Mouse (Mus musculus) neural tube, embryonic 11.5 days (tissue): ENCODE results near the gene Smc5. TPM values are rescaled to one million over a fixed set of nuclear protein-coding genes. Genes with fewer than 3 reads are reported as not detected.

Source experiments
- ATAC-seq: fragments of 200-750 bp; cut with Nextera tagmentation; 2 replicates; pipeline ENCODE4 v1.8.0; 2017; ENCODE audit warnings: moderate number of reproducible peaks, mild to moderate bottlenecking, moderate TSS enrichment, moderate library complexity; ENCODE audit not compliant: insufficient read depth, low FRiP score, low TSS enrichment
- DNase-seq: peaks from one replicate; pipeline ENCODE4 v3.0.0-alpha.2; 2015; ENCODE audit warnings: low spot score
- H3K27ac ChIP-seq: fragments of 300-500 bp; sonication (generic); 2 replicates; pipeline ENCODE4 v1.5.1; 2014; ENCODE audit warnings: low read depth, mild to moderate bottlenecking, low read length
- H3K27me3 ChIP-seq: fragments of 300-500 bp; sonication (generic); 2 replicates; pipeline ENCODE4 v1.6.1; 2014; ENCODE audit warnings: mild to moderate bottlenecking, low read length, mixed read lengths; ENCODE audit not compliant: control insufficient read depth, insufficient read depth
- H3K36me3 ChIP-seq: fragments of 300-500 bp; sonication (generic); 2 replicates; pipeline ENCODE4 v1.6.1; 2014; ENCODE audit warnings: mild to moderate bottlenecking, low read length, moderate library complexity, mixed read lengths; ENCODE audit not compliant: control insufficient read depth, insufficient read depth
- H3K4me1 ChIP-seq: fragments of 300-500 bp; sonication (generic); 2 replicates; pipeline ENCODE4 v1.6.1; 2014; ENCODE audit warnings: low read length, mixed read lengths; ENCODE audit not compliant: control insufficient read depth, insufficient read depth
- H3K4me2 ChIP-seq: fragments of 300-500 bp; sonication (generic); 2 replicates; pipeline ENCODE4 v1.6.1; 2014; ENCODE audit warnings: low read depth, mild to moderate bottlenecking, moderate library complexity
- H3K4me3 ChIP-seq: fragments of 300-500 bp; sonication (generic); 2 replicates; pipeline ENCODE4 v1.5.1; 2014; ENCODE audit warnings: low read depth, low read length
- H3K9ac ChIP-seq: fragments of 300-500 bp; sonication (generic); 2 replicates; pipeline ENCODE4 v1.6.1; 2014; ENCODE audit warnings: mild to moderate bottlenecking, low read length
- H3K9me3 ChIP-seq: fragments of 300-500 bp; sonication (generic); 2 replicates; pipeline ENCODE4 v1.6.1; 2016; ENCODE audit warnings: low read length; ENCODE audit not compliant: control insufficient read depth
- WGBS: fragments of 180-500 bp; shearing (Covaris S2); extraction: QIAGEN DNeasy Blood & Tissue Kit; methylation state at CpG from one replicate; pipeline ENCODE4 v1.1.7; 2014; 5-methylcytosine and 5-hydroxymethylcytosine counted together
- polyA plus RNA-seq: library from polyadenylated mRNA; unstranded; fragments of >200 nt; fragmentation: Nextera tagmentation; extraction: Ambion mirVana; gene quantifications from 2 replicates; pipeline ENCODE4 v1.2.1, GENCODE M21; 2014

The Smc5 gene
- polyA plus RNA-seq, 1 experiment from 2014 or later: 47.8 TPM

GRCm38 (mm10) chr19:23178533-23178932 is 95.2 kb downstream of the Smc5 start:
- DNase-seq: no peak
- Histone ChIP-seq H3K4me2 (no peak overlapping the region), H3K9me3 (no peaks in the 10 kb centered on the region), H3K9ac (no peak overlapping the region), H3K27ac (no peak overlapping the region), H3K4me3 (no peak overlapping the region), H3K4me1 (no peaks in the 10 kb centered on the region), H3K36me3 (no peaks in the 10 kb centered on the region), H3K27me3 (no peaks in the 10 kb centered on the region)
- no peak for ATAC-seq
- 91% methylated on average over 3 of the region's 3 CpGs for WGBS

- ATAC-seq: no peak
These were observed 98.2 kb downstream of the Smc5 start for GRCm38 (mm10) chr19:23175511-23175910.

GRCm38 (mm10) chr19:23175090-23175489 is 98.6 kb downstream of the Smc5 start:
- DNase-seq: no peak
- Histone ChIP-seq H3K4me3 (no peak overlapping the region), H3K4me2 (no peak overlapping the region), H3K36me3 (no peaks in the 10 kb centered on the region), H3K9ac (no peak overlapping the region), H3K9me3 (no peaks in the 10 kb centered on the region), H3K27me3 (no peaks in the 10 kb centered on the region), H3K27ac (no peak overlapping the region), H3K4me1 (no peaks in the 10 kb centered on the region)
- ATAC-seq: no peak
- 84% methylated on average over 3 of the region's 3 CpGs for WGBS

More at GRCm38 (mm10) chr19:23175511-23175910, 98.2 kb downstream of the Smc5 start:
- no peaks in the 10 kb centered on the region for H3K36me3 ChIP-seq
- H3K4me2 ChIP-seq: no peak overlapping the region
- no peak for DNase-seq
- no peak overlapping the region for H3K27ac ChIP-seq
- H3K9ac ChIP-seq: no peak overlapping the region
- H3K27me3 ChIP-seq: no peaks in the 10 kb centered on the region
- no peaks in the 10 kb centered on the region for H3K9me3 ChIP-seq
- no peak overlapping the region for H3K4me3 ChIP-seq
- WGBS: 61% methylated on average over 2 of the region's 2 CpGs
- H3K4me1 ChIP-seq: no peaks in the 10 kb centered on the region

- no peak for ATAC-seq
- DNase-seq: no peak
- WGBS: 91% methylated on average over 2 of the region's 2 CpGs
These were observed 102.6 kb downstream of the Smc5 start for GRCm38 (mm10) chr19:23171136-23171535.

GRCm38 (mm10) chr19:23170476-23170875 is 103.2 kb downstream of the Smc5 start:
- Histone ChIP-seq H3K27ac (no peak overlapping the region), H3K4me1 (no peaks in the 10 kb centered on the region; the same call in 1 of the 2 replicates), H3K27me3 (no peaks in the 10 kb centered on the region), H3K9ac (no peak overlapping the region), H3K36me3 (no peaks in the 10 kb centered on the region), H3K9me3 (no peaks in the 10 kb centered on the region), H3K4me3 (no peak overlapping the region), H3K4me2 (no peak overlapping the region)
- WGBS: 86% methylated on average over 5 of the region's 5 CpGs
- DNase-seq (no peak), ATAC-seq (no peak)

More at GRCm38 (mm10) chr19:23171136-23171535, 102.6 kb downstream of the Smc5 start:
- no peak overlapping the region for H3K4me3 ChIP-seq
- H3K4me2 ChIP-seq: no peak overlapping the region
- H3K4me1 ChIP-seq: no peaks in the 10 kb centered on the region; the same call in 1 of the 2 replicates
- no peaks in the 10 kb centered on the region for H3K36me3 ChIP-seq
- no peak overlapping the region for H3K9ac ChIP-seq
- H3K27me3 ChIP-seq: no peaks in the 10 kb centered on the region
- no peak overlapping the region for H3K27ac ChIP-seq
- H3K9me3 ChIP-seq: no peaks in the 10 kb centered on the region

GRCm38 (mm10) chr19:23169659-23170050 is 104.0 kb downstream of the Smc5 start:
- DNase-seq: no peak
- ATAC-seq: no peak
- Histone ChIP-seq H3K4me3 (no peak overlapping the region), H3K36me3 (no peaks in the 10 kb centered on the region), H3K9me3 (no peaks in the 10 kb centered on the region), H3K27ac (no peak overlapping the region), H3K4me1 (no peaks in the 10 kb centered on the region; the same call in 1 of the 2 replicates), H3K9ac (no peak overlapping the region), H3K4me2 (no peak overlapping the region), H3K27me3 (no peaks in the 10 kb centered on the region)
- 90% methylated on average over 2 of the region's 2 CpGs for WGBS

- DNase-seq (no peak), ATAC-seq (no peak)
- WGBS: 88% methylated on average over 5 of the region's 5 CpGs
- H3K4me3 ChIP-seq: no peak overlapping the region
- no peaks in the 10 kb centered on the region for H3K27me3 ChIP-seq
- no peak overlapping the region for H3K27ac ChIP-seq
- no peak overlapping the region for H3K4me2 ChIP-seq
- no peaks in the 10 kb centered on the region for H3K36me3 ChIP-seq
- H3K9ac ChIP-seq: no peak overlapping the region
- no peaks in the 10 kb centered on the region for H3K9me3 ChIP-seq
- no peaks in the 10 kb centered on the region; the same call in 1 of the 2 replicates for H3K4me1 ChIP-seq
These were observed 104.6 kb downstream of the Smc5 start for GRCm38 (mm10) chr19:23168899-23169658.

- 80% methylated on average over 11 of the region's 11 CpGs for WGBS
- H3K27ac ChIP-seq: no peak overlapping the region
- H3K27me3 ChIP-seq: no peaks in the 10 kb centered on the region
- no peak overlapping the region for H3K4me2 ChIP-seq
- DNase-seq: no peak
- H3K9ac ChIP-seq: no peak overlapping the region
- no peaks in the 10 kb centered on the region; the same call in 1 of the 2 replicates for H3K4me1 ChIP-seq
- no peak overlapping the region for H3K4me3 ChIP-seq
- no peaks in the 10 kb centered on the region for H3K36me3 ChIP-seq
- no peaks in the 10 kb centered on the region for H3K9me3 ChIP-seq
- no peak for ATAC-seq
These were observed 107.0 kb downstream of the Smc5 start for GRCm38 (mm10) chr19:23166550-23167284.
